Mouse (Mus musculus): ENCODE measurements around the gene Slit3.

The Slit3 gene

DNA sequence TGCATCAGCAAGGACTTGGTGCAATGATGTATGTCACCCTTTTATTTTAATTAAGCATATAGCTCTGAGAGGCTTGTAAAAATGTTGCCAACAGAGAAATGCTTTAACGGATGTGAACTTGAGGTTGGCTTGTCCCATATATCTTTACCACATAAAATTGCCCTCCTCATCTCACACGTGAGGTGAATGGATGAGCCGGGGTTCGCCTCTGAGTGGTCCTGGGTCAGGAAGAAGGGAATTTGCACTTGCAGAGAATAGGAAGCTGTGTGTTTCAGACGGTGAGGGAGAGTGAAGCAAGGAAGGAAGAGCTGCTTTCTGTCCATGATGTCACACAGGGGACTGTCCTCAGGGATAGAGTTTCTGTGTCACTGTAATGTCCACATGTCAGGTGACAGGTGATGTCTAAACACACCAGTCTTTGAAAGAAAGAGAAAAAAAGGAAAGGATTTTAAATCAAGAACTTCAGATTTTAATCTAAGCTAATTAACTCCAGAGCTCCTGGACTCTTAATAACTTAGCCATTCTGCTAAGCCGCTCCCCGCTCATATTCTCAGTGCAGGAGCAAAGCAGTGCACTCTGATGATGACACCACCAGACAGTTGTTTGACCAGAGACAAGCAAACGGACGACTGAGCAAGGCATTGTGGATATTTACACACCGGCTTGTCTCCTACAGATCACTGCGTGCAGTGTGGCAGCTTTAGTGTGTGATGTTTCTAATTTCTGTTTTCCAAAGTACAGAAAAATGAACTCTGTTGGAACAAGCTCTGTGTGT, 352.0 kb downstream of the Slit3 start:
- DNase-seq = no peak

DNA sequence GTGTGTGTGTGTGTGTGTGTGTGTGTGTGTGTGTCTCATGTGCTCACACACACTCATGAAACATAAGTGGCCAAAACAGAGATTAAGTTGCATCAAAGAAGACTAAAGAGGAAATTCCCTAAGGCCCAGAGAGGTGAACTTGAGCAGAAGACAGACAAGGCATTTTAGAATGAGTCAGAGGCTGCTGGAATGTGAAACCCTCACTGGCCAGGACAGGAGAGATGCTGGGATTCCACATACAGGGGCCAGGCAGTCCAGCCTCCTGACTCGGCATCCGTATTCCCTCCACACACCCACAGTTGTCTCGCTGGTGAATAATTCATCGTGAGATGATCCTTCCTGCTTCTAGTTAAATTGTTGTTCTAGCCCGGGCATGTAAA, 352.6 kb downstream of the Slit3 start:
- DNase-seq = no peak

DNA sequence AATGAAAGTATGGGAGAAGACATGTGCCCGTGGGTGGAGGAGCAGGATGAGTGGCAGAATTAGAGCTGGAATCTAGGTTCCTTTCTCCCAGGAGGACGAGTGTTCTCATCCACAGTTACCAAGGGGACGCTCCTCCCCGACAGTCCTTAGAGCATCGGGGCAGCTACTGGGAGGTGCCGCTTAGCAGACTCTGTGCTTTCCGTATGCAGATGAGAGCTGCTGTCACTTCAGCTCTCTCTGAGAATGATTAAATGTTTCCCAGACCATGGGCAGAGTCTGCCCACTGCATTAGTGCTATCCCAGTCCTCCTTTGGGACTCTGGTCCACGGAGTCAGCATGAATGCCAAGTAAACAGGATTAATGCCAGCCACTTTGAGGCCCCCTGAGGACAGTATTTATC, 359.1 kb downstream of the Slit3 start:
- no peak for DNase-seq

DNA sequence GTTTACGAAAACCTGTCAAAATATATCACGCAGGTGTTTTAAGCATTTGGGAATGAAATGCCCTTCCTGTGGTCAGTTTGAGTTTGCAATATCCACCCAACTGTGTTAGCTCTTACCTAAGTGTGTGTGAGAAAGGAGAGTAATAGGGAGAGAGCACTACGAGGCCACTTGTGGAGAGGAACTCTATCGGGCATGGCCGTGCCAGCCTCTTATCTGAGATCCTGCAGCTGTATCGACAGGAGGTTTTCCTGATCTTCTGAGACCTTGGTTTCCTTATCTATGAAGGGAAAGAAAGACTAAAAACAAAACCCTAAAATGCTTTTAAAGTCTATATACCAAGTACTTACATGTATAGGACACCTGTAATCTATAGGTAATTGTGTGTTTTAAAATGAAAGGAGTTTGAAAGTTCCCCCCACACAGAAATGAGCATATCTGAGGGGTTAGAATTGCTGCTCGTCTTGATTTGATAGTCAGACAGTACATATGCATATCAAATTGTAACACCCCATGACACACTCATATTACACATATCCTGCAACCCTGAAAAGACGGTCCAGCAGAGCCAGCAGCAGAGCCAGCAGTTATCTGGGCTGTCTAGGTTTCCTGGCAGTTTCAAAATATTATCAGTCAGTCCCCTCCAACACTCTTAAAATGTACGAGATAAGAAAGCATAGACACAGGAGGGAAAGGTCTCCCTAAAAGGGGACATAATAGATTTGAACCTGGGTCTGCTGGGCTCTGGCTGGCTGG, 360.8 kb downstream of the Slit3 start:
- no peak for DNase-seq

DNA sequence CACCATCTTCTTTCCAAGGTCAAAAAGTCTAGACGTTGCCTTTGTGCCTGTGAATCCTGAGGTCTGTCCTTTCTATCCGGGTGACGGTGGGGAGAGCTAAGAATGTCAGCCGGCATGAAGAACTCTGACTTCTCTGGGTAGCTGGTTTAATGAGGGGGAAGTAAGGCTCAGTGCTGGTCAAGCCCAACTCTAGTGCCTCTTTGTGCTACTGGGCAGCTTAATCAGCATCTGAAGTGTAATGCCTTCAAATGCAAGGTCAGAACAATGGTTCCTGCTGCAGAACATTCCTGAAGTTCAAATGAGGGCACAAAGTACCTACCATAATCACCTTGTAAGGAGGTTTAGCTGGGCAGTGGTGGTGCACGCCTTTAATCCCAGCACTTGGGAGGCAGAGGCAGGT, 366.9 kb downstream of the Slit3 start:
- DNase-seq = no peak

DNA sequence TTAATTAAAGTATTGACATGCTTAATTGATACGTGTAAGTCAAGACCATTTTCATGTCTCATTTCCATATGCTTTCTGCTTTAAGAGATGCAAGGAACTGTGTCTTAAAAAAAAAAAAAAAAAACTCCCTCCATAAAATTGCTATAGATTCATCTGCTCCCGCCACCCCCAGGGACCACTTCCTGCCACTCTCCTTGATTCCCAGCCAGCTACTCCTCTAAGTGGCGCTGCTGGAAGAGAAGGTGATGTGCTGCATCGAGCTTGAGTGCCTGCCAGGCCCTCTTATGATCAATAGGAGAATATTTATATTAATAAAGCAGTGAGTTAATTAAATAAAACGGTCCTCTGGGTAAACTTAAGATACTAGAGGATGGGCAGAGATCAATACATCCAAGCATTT, 370.7 kb downstream of the Slit3 start:
- no peak for DNase-seq

DNA sequence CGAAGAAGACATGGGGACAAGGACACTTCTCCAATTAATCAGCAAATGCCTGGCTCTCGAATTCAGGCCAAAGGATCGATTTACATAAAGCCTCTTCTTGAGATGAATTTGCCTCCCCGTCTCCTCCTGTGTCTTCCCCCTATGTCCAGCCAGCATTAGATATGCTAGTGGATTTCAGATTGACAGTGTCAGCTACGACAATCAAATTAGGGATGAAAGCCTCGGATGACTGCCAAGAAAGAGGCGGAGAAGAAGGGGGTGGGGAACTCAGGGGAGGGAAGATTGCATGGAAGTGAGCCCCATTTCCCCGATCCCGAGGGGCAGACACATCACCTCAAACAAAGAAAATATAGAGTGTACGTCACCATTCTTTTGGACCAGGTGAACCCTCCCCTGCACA, 375.9 kb downstream of the Slit3 start:
- no peak for DNase-seq

DNA sequence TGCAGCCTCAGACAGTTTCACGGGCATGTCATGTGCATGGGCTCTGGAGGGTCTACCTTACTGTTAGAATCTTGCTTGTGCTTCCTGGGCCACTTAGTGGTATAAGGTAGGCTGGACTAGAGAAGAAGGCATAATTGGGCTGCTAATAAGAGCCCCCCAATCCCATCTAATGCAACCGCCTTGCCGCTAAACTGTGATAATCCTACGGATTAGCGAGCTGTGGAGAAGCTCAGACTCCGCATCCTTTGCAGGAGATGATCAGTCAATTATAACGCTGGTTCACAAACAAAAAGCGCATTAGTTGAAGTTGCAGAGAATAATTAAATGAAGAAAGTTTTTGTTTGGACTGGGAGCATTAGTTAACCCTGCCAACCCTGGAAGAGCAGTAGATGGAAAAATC, 376.9 kb downstream of the Slit3 start:
- no peak for DNase-seq

DNA sequence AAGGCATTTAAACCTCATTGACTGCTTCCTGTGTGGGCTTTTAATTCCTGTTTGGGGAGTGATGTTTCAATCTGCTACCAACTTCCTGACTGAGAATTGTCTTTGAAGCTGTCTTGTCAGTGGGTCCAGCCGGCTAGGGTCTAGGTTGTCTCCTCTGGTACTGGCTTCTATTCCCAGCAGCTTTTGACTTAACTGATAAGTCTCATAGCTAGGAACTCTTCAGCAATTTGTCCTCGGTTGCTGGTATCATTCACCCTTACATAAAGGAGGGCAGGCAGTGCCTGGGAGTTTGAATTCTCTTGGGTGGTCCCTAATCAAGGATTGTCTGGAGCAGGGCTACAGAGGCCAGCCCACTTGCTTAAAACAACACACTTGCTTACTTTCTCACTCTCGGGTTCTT, 381.1 kb downstream of the Slit3 start:
- DNase-seq = no peak

DNA sequence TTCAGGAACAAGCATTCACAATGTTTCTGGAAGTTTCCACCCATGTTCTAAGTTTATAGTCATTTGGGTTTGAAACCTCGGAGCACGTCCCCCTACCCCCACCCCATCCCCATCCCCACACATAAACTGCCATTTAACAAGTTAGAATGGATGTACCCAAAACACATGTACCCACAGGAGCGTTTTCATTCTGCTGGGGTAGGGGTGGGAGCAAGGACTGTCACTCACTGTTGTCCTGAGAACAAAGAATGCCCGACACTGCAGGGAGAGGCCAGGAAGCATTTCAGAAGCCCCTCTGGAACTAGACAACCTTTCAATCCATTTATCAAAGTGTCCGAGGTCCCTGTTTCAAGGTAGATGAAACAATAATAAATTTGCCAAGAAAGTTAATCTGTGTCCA, 383.0 kb downstream of the Slit3 start:
- no peak for DNase-seq

DNA sequence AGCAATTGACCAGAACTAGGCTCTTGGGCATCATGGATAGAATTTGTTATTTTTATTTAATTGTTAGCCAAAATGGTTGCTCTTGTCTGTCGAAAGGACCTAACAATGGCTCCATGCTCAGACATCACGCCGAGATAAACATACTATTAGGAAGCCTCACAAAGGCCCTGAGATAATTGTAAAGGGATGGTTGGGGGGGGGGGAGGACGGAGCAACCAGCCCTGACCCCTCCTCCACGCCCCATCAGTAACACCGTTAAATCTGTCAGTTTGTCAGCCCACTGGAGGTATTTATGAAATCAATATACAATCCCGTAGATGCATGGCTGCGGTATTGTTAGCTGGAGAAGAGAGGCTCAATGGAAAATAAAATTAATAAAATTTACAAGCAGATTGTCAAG, 383.9 kb downstream of the Slit3 start:
- no peak for DNase-seq

DNA sequence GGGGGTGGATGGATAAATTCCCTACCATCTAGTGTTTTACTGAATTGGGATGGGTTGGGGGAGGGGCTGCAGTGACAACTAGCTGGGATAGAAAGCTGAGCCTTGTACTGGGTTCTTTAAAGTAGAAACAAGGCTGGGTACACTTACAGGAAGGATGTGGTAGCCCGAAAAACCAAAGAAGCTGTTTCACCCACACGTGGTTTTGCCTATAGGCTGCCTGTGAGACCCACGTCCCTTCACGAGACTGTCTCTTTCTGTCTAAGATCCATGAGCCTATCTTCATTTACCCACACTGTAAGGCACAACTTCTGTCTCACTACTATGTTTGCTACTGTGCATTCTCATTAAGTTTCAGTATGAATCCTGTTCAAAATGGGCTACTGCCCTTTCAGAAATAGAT, 384.3 kb downstream of the Slit3 start:
- no peak for DNase-seq

DNA sequence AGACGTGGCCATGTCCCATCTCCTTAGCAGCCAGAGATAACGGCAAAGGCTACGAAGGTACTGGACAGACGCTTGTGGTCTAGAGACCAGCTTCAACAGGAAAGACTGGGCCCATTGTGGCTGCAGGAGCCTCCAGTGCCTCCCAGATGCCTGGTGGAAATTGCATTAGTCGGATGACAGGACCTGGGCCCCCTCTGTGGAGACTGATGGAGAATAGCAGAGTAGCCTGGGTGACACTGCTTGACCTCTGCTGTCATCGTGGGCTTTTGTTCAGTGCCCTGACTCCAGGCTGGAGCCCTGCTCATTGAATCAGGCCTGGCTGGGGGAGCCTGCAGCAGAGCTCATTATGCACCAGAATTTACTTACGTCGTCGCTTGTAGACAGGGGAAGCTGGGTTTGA, 384.8 kb downstream of the Slit3 start:
- no peak for DNase-seq

DNA sequence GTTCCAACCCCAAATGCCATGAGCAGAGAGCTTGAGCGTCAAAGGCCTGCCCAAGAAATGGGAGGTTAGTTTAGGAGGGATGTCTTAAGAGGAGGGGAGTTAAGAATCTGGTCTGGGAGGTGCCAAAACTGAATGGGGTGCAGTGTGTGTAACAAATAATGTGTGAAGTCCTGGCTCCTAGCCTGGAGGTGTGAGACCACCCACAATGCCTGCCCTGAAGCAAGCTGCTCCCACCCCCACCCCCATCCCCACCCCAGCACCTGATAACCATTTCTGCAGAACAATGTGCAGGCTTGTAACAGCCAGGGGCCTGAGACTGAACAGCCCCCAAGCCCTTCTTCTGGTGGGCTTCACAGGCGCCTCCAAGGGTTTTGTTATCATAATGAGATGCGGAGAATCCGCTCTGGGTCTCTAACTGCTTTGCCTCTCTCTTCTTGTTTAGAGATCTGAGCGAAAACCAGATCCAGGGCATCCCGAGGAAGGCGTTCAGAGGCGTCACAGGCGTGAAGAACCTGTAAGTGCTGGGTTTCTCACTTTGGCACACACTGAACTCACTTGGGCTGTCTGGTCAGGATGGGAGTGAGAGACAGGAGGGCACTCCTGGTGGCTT, 386.9 kb downstream of the Slit3 start:
- DNase-seq = no peak

DNA sequence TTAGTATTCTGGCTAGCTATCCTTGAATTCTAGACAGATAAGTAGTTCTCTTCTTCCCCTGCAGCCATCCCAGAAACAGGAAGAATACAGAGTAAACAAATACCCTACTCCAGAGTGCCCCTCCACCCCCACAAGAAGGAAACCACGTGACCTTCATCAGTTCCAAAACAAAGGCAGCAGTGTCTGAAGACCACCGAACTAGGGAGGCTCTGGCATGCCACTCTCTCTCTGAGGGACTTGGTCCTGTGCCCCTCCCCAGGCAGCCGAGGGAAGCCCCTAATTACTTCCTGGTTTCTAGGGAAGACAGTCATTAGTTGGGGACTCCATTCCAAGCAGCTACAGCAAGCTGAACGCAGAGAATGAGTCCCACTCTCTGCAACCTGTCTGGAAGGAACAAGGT, 391.7 kb downstream of the Slit3 start:
- DNase-seq = no peak

DNA sequence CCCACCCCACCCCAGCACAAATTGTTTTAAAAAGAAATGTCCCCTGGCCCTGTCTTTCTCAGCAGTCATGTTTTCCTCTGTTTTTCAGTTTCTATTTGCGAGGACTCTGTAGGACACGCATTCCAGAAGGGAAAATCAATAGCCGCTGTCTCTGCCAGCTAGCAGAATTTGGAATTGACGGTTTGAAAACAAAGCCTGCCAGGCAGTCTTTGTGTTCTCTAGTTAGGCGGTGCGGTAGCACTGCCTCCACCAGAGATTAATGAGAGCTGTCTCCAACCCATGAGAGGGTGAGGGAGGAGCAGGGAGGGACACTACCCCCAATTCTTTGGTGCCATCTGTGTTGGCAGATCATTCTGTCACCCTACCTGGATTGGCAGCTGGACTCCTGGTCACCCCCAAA, 392.3 kb downstream of the Slit3 start:
- DNase-seq = no peak

DNA sequence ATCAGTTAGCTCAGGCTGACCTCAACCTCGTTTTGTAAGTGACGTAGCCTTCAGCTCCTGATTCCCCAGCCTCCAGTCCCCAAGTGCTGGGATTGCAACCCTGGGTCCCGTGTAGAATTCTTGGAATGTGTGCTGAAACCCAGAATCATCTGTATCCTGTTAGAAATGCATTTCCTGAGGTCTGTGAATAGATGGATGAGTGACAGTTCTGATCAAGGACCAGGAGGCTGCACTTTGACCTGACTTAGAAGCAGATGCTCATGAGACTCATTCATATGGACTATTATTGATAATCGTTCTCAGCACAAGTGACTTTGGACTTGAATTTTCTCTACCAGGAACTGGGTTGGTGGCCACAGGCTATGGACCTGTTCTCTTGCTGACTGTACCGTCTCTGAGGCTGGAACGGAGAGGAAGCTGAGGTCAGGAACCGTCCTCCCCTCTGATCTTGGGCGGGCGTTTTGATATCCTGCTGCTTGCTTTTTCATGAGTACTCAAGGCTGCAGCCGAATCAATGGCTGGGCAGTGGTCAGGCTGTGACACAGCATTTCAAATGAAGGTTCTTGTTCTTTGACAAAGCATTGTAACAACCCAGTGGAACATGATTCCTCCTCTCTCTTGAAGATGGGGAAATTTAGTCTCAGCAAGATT, 401.9 kb downstream of the Slit3 start:
- no peak for DNase-seq

DNA sequence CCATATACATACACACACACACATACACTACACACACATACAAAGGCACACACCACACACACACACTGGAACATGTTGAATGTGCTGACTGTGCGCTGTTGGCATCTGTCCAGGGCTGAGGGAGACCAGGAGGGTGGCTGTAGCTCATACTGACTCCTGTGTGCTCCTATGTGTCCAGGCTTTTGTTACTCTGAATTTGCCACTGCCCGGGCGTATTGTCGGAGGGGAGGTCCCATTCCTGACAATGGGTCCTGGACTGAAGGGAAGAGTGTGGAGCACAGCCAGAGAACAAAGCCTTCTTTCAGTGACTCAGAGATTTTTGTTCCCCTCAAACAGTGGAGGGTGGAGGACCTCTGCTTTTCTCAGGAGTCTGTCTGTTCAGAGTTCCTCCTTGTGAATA, 402.7 kb downstream of the Slit3 start:
- no peak for DNase-seq

DNA sequence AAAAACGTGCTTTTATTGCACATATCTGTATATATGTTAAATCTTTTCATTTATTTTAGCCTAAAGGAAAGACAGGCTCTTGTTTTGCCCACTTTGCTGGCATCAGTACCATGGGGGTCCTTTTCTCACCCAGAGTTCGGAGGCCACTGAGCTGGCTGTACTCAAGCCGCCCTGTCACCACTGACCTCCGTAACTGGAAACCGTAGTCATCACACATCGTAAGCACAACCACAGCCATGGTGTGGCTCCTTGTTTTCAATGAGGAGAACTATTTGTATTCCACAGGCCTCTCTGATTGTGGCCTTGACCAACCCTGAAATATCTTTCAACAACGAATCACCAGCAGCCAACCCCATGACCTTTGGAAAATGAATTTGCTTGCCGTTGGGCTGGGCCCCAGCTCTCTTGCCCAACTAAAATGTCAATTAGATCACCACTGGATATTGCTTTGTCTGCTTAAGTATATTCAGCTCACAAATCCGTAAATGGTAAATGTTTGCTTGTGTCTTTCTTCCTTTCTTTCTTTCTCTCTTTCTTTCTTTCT, 405.3 kb downstream of the Slit3 start:
- peak; percentile 14 to 29 for DNase-seq

DNA sequence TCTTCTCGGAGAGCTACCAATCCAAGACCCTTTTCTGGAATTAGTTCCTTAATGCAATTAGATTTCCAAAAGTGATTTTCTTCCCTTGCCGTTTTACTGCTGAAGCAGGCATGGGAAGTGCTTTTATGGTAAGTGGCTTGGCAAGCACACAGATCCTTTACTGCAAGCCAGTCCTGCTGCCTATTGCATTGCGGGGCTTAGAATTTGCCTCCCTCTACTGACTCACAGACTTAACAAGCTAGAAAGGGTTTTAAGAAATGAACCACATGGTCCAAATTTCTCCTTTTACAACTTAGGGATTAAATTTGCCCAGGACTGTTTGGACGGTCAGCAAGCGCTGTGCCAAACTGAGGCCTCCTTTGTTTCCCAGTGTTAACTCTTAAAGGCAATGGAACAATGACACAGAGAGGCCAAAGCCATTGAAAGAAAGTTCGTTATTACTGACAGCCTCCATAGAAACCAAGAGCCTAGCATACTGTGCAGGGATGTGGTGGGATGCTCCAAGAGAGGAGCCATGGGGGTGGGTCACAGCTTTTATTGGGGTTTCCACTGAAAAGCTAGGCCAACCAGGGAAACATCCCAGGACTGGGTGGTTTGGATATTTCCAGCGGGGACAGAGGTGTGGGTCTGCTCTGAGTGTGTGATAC, 406.9 kb downstream of the Slit3 start:
- no peak for DNase-seq

DNA sequence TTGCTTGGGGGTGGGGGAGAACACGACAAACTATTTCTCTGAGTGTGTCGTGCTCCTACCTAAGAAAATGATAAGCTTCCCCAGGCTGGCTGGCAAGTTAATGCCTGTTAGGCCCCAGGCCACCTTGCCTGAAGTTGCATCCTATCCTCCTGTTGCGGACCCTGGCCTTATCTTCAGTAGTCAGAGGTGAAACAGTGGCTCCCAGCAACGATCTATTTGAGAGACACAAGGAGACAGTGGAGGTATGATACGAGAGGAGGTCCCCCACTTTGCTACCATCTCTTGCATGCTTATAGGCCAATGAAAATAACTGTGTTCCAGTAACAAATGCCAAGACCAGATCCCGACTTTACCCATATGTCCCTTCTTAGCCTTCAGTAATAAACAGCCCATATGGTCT, 414.0 kb downstream of the Slit3 start:
- DNase-seq = no peak

DNA sequence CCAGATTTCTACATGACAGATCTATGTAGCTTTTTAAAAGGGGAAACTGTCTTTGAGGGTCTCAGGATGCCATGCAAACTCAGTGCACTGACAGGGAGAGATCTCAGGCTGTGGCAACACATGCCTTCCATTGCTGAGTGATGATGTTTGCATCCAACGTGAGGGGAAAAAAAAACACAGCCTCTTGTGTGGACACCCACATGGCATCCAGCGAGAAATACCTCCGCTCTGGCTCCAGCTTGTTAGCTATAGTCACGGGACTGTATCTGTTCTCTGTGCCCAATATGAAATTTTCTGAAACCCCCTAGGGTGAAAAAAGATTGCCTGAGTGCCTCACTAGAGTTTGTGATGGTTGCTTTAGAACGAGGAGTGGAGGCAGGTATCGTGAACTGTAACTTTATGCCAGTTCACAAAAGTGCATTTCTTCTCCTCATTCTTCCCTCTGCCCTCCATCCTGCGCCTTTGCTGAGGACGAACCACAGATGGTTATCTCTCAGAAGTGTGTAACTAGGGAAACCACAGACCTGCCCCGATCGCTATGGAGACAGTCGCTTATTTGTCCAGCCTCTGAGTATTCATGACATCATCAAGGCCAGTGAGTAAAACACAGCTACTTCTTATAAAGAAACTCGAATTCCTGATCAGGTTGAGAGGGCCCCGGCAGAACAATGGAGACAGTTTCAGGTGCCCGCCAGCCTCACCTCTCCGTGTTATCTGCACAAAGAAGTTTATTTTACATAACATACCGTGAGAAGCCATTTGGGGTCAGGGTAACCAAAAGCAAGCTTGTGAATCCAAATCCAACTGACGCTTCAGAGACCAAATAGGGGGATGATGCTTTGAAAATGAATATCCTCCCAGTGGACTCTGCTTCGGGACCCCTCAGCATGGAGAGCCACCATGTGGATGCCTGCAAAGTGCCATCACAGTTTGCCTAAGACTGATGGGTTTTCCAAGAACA, 416.4 kb downstream of the Slit3 start:
- DNase-seq = no peak

Data from lung, adult 18-20 months (tissue).